12 mouse cellular contexts compared by ENCODE assay signal in the genomic region with DNA sequence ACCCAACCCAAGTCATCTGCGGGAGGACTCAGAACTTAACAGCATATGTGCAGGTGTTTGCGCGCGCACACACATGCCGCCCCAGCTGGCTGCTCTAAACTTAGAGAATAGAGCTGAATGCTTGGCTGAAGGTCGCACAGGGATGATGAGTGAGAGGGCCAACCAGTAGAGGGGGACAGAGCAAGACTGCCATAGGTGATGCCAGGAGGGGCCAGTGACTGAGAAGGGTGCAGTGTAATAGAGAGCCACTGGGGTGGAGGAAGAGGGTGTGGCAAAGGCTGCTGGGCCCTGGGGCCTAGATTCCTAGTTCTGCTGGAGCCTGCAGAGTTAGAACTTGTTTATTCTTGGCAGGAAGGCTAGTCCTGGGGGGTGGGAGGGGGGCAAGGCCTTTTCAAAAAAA. TPM values are rescaled to one million over a fixed set of nuclear protein-coding genes. Genes with fewer than 3 reads are reported as not detected.
DNase-seq lines count a peak whose midpoint lies in the region; ATAC-seq lines count a peak whose summit lies in the region.
"Had no signal": no experiment of that assay in that cellular context is flagged by ENCODE, and none has a peak within 500 bp of the region (broad histone marks: within the 10 kb centered on the region; RNA-seq: fewer than 3 reads in every experiment).

No protein-coding gene starts in this region.

- H3K4me3 ChIP-seq in limb, embryonic 13.5 days = no peak overlapping the region
- H3K4me3 ChIP-seq in limb, embryonic 10.5 days = no peak overlapping the region
- no peak overlapping the region for H3K4me3 ChIP-seq in limb, embryonic 15.5 days
- H3K4me3 ChIP-seq: forebrain, embryonic 13.5 days; hindbrain, embryonic 12.5 days had no signal

- 0 out of 2 replicates have a peak, but pooled peaks have one; percentile 30 for ATAC-seq in limb, embryonic 13.5 days (ENCODE audit: low FRiP score, low read depth)
- peak; percentile 49; the same call in 1 of the 2 replicates for ATAC-seq in limb, embryonic 15.5 days (ENCODE audit: insufficient number of reproducible peaks, low FRiP score, low TSS enrichment, low read depth)
- ATAC-seq: forebrain, embryonic 13.5 days had no signal

- H3K36me3 ChIP-seq in limb, embryonic 13.5 days = no peaks in the 10 kb centered on the region
- no peaks in the 10 kb centered on the region for H3K36me3 ChIP-seq in limb, embryonic 10.5 days
- H3K36me3 ChIP-seq in limb, embryonic 15.5 days = no peaks in the 10 kb centered on the region
- H3K36me3 ChIP-seq: hindbrain, embryonic 12.5 days had no signal

- DNase-seq in limb, embryonic 10.5 days (ENCODE audit: low spot score) = no peak
- peak; percentile 87 for DNase-seq in A20 (ENCODE audit: low read depth, low spot score)
- peak; percentile 26 for DNase-seq in ZHBTc4 (ENCODE audit: low read depth, low spot score)
- DNase-seq in right cerebral cortex, adult 2 months (ENCODE audit: low spot score in 2 of 2) = no peak
- no peak for DNase-seq in left cerebral cortex, postnatal 36 days (ENCODE audit: low spot score in 2 of 2)
- DNase-seq: gastrocnemius, postnatal 25 days; kidney, postnatal 36 days; spleen, adult 18-20 months had no signal

- H3K27ac ChIP-seq in limb, embryonic 13.5 days = peak overlapping the region; percentile 67; the same call in 1 of the 2 replicates
- H3K27ac ChIP-seq in limb, embryonic 10.5 days = no peak overlapping the region
- H3K27ac ChIP-seq in limb, embryonic 15.5 days = peak overlapping the region; percentile 14
- H3K27ac ChIP-seq: forebrain, embryonic 13.5 days; hindbrain, embryonic 12.5 days had no signal

- 64% methylated on average over 6 of the region's 6 CpGs for WGBS in limb, embryonic 13.5 days
- WGBS in limb, embryonic 10.5 days = 76% methylated on average over 6 of the region's 6 CpGs
- 62% methylated on average over 6 of the region's 6 CpGs for WGBS in limb, embryonic 15.5 days

- peaks cover 21% of the 10 kb centered on the region for H3K4me1 ChIP-seq in limb, embryonic 13.5 days
- H3K4me1 ChIP-seq in limb, embryonic 10.5 days = peaks cover 32% of the 10 kb centered on the region
- H3K4me1 ChIP-seq in limb, embryonic 15.5 days = peaks cover 27% of the 10 kb centered on the region

- H3K4me2 ChIP-seq in limb, embryonic 13.5 days (replicated peaks) = no peak overlapping the region
- H3K4me2 ChIP-seq in limb, embryonic 15.5 days = no peak overlapping the region
- H3K4me2 ChIP-seq: forebrain, embryonic 13.5 days; hindbrain, embryonic 12.5 days had no signal

- H3K27me3 ChIP-seq in limb, embryonic 13.5 days = peaks cover 15% of the 10 kb centered on the region
- peaks cover 37% of the 10 kb centered on the region for H3K27me3 ChIP-seq in limb, embryonic 10.5 days (ENCODE audit: low read depth, poor library complexity, severe bottlenecking)
- H3K27me3 ChIP-seq in limb, embryonic 15.5 days = 0 out of 2 replicates have a peak, but pooled peaks cover 4% of the 10 kb centered on the region

- no peak overlapping the region for H3K9ac ChIP-seq in limb, embryonic 13.5 days
- no peak overlapping the region for H3K9ac ChIP-seq in limb, embryonic 15.5 days
- H3K9ac ChIP-seq: forebrain, embryonic 13.5 days had no signal

- intact Hi-C loops in left cerebral cortex, postnatal 36 days (cut with DNase I) = no loop called here

- no peaks in the 10 kb centered on the region for H3K9me3 ChIP-seq in limb, embryonic 13.5 days
- H3K9me3 ChIP-seq in limb, embryonic 10.5 days (replicated peaks) = no peaks in the 10 kb centered on the region
- no peaks in the 10 kb centered on the region for H3K9me3 ChIP-seq in limb, embryonic 15.5 days
- H3K9me3 ChIP-seq: forebrain, embryonic 13.5 days; hindbrain, embryonic 12.5 days had no signal

RNA-seq across cellular contexts. Expression of gene Fgfr3, which starts 5.0 kb away (rescaled TPM):
- polyA plus RNA-seq in limb, embryonic 13.5 days (2015; fragmentation: Nextera tagmentation; extraction: Ambion mirVana) = 39.1 and 40.7 TPM in 2 replicates
- 4.9 and 10.5 TPM in 2 replicates for polyA plus RNA-seq in limb, embryonic 10.5 days (2016; fragmentation: Nextera tagmentation; extraction: Ambion mirVana)
- 33.5 and 37.1 TPM in 2 replicates for polyA plus RNA-seq in limb, embryonic 15.5 days (2015; fragmentation: Nextera tagmentation; extraction: Ambion mirVana)
- 100 to 1,000 TPM; 120 to 133 TPM for total RNA-seq in left cerebral cortex, postnatal 36 days (2021)

RNA-seq across cellular contexts. Expression of gene Tmem129, which starts 58.3 kb away (rescaled TPM):
- polyA plus RNA-seq in limb, embryonic 13.5 days (2015; fragmentation: Nextera tagmentation; extraction: Ambion mirVana) = 45.2 and 46.0 TPM in 2 replicates
- polyA plus RNA-seq in limb, embryonic 10.5 days (2016; fragmentation: Nextera tagmentation; extraction: Ambion mirVana) = 40.5 and 47.2 TPM in 2 replicates
- 45.8 and 49.7 TPM in 2 replicates for polyA plus RNA-seq in limb, embryonic 15.5 days (2015; fragmentation: Nextera tagmentation; extraction: Ambion mirVana)
- total RNA-seq in left cerebral cortex, postnatal 36 days (2021) = 10 to 100 TPM; 24.4 to 27.5 TPM

RNA-seq across cellular contexts. Expression of gene Tacc3, which starts 58.5 kb away (rescaled TPM):
- polyA plus RNA-seq in limb, embryonic 13.5 days (2015; fragmentation: Nextera tagmentation; extraction: Ambion mirVana) = 196 and 197 TPM in 2 replicates
- polyA plus RNA-seq in limb, embryonic 10.5 days (2016; fragmentation: Nextera tagmentation; extraction: Ambion mirVana) = 323 and 325 TPM in 2 replicates
- polyA plus RNA-seq in limb, embryonic 15.5 days (2015; fragmentation: Nextera tagmentation; extraction: Ambion mirVana) = 150 and 151 TPM in 2 replicates
- 1 to 10 TPM; 6.0 to 6.1 TPM for total RNA-seq in left cerebral cortex, postnatal 36 days (2021)

Comparison
In these comparisons a context has a peak if more than half of its experiments do, and no peak if none do; other contexts are left out.
1. DNase-seq: peak in A20 (single experiment) and ZHBTc4 (single experiment); none in limb, embryonic 10.5 days (single experiment), right cerebral cortex, adult 2 months (0 of 2) and left cerebral cortex, postnatal 36 days (0 of 2).